Comparison of ENCODE assay signal across 8 mouse cellular contexts in the genomic region with DNA sequence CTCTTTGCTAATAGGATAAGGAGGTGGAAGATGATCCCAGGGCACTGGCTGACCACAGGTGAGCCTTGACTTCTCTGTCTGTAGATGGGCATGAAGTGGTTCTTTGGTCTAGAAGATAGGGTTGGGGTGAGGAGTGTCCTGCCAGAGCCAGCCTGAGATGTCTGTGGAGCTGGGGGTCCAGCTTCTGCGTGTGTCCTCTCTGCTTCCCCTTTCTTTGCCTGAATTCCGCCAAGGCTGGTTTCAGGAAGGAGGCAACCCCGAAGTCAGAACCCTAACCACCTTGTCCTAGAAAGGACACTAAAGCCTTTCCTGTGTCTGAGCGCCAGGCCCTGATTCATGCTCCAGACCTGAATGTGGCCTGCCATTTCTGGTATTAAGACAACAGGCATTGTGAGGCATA. TPM values are rescaled to one million over a fixed set of nuclear protein-coding genes. Genes with fewer than 3 reads are reported as not detected.
DNase-seq lines count a peak whose midpoint lies in the region; ATAC-seq and TF ChIP-seq lines count a peak whose summit lies in the region.

No protein-coding gene starts in this region.

- no peak overlapping the region for H3K4me3 ChIP-seq in heart, embryonic 13.5 days
- no peak overlapping the region for H3K4me3 ChIP-seq in heart, embryonic 12.5 days
- no peak overlapping the region for H3K4me3 ChIP-seq in liver, postnatal 0 days (ENCODE audit: low read depth, low read length)
- no peak overlapping the region for H3K4me3 ChIP-seq in liver, embryonic 11.5 days (ENCODE audit: low read depth, low read length)
- H3K4me3 ChIP-seq in embryonic facial prominence, embryonic 13.5 days, result no peak overlapping the region
- H3K4me3 ChIP-seq in olfactory bulb, adult 2 months (ENCODE audit: insufficient read depth, low read depth, low read length), result no peak overlapping the region

- no peaks in the 10 kb centered on the region for H3K9me3 ChIP-seq in heart, embryonic 13.5 days
- H3K9me3 ChIP-seq in heart, embryonic 12.5 days (replicated peaks), result no peaks in the 10 kb centered on the region
- no peaks in the 10 kb centered on the region for H3K9me3 ChIP-seq in liver, postnatal 0 days (ENCODE audit: low read length)
- no peaks in the 10 kb centered on the region for H3K9me3 ChIP-seq in liver, embryonic 11.5 days (ENCODE audit: control insufficient read depth, low read length)
- no peaks in the 10 kb centered on the region for H3K9me3 ChIP-seq in embryonic facial prominence, embryonic 13.5 days

- WGBS in heart, embryonic 13.5 days, result 85% methylated on average over 4 of the region's 4 CpGs
- 88% methylated on average over 4 of the region's 4 CpGs for WGBS in heart, embryonic 12.5 days
- WGBS in liver, postnatal 0 days (ENCODE audit: insufficient replicate concordance), result 56% methylated on average over 4 of the region's 4 CpGs
- WGBS in liver, embryonic 11.5 days, result 69% methylated on average over 4 of the region's 4 CpGs
- 87% methylated on average over 4 of the region's 4 CpGs for WGBS in embryonic facial prominence, embryonic 13.5 days
- 97% methylated on average over 4 of the region's 4 CpGs for WGBS in olfactory bulb, adult 2 months

- no peak for ATAC-seq in heart, embryonic 13.5 days (ENCODE audit: extremely low read depth, insufficient number of reproducible peaks, low FRiP score, low TSS enrichment)
- no peak for ATAC-seq in heart, embryonic 12.5 days (ENCODE audit: insufficient number of reproducible peaks, low FRiP score)
- ATAC-seq in liver, postnatal 0 days, result no peak
- ATAC-seq in liver, embryonic 11.5 days (replicated peaks; ENCODE audit: low FRiP score), result no peak
- ATAC-seq in embryonic facial prominence, embryonic 13.5 days (ENCODE audit: insufficient number of reproducible peaks, insufficient read depth, low FRiP score, low TSS enrichment, low read depth), result no peak
- no peak for ATAC-seq in erythroblast, adult 5-6 weeks (replicated peaks; ENCODE audit: low FRiP score, poor library complexity, severe bottlenecking)

- TF ChIP-seq POLR2A in olfactory bulb, adult 2 months (IDR thresholded peaks at IDR 0.05; ENCODE audit: insufficient read depth, low read depth, low read length), result no peak

- TF ChIP-seq EP300 in liver, postnatal 0 days (IDR thresholded peaks at IDR 0.05; ENCODE audit: low read depth), result no peak

- H3K36me3 ChIP-seq in heart, embryonic 13.5 days, result no peaks in the 10 kb centered on the region
- H3K36me3 ChIP-seq in heart, embryonic 12.5 days, result no peaks in the 10 kb centered on the region
- H3K36me3 ChIP-seq in liver, postnatal 0 days (replicated peaks; ENCODE audit: insufficient read depth, low read length), result no peaks in the 10 kb centered on the region
- no peaks in the 10 kb centered on the region for H3K36me3 ChIP-seq in liver, embryonic 11.5 days (ENCODE audit: control insufficient read depth, insufficient read depth, low read length)
- no peaks in the 10 kb centered on the region for H3K36me3 ChIP-seq in embryonic facial prominence, embryonic 13.5 days

- no peaks in the 10 kb centered on the region for H3K27me3 ChIP-seq in heart, embryonic 13.5 days (replicated peaks)
- no peaks in the 10 kb centered on the region for H3K27me3 ChIP-seq in heart, embryonic 12.5 days (replicated peaks)
- H3K27me3 ChIP-seq in liver, postnatal 0 days (ENCODE audit: insufficient read depth, low read length), result no peaks in the 10 kb centered on the region
- no peaks in the 10 kb centered on the region for H3K27me3 ChIP-seq in liver, embryonic 11.5 days (replicated peaks; ENCODE audit: control insufficient read depth, insufficient read depth, low read length)
- H3K27me3 ChIP-seq in embryonic facial prominence, embryonic 13.5 days, result no peaks in the 10 kb centered on the region

- no peak overlapping the region for H3K9ac ChIP-seq in heart, embryonic 13.5 days
- no peak overlapping the region for H3K9ac ChIP-seq in heart, embryonic 12.5 days
- no peak overlapping the region for H3K9ac ChIP-seq in liver, postnatal 0 days (replicated peaks)
- H3K9ac ChIP-seq in liver, embryonic 11.5 days (ENCODE audit: low read depth, low read length), result no peak overlapping the region
- H3K9ac ChIP-seq in embryonic facial prominence, embryonic 13.5 days, result no peak overlapping the region

- no peak for DNase-seq in liver, postnatal 0 days
- no peak for DNase-seq in liver, embryonic 11.5 days (ENCODE audit: low spot score)
- no peak for DNase-seq in frontal cortex, adult 2 months (ENCODE audit: extremely low spot score in 1 of 2, low spot score in 1 of 2)

- no peak overlapping the region for H3K4me2 ChIP-seq in heart, embryonic 13.5 days
- no peak overlapping the region for H3K4me2 ChIP-seq in heart, embryonic 12.5 days
- H3K4me2 ChIP-seq in liver, postnatal 0 days (ENCODE audit: low read depth, low read length), result no peak overlapping the region
- H3K4me2 ChIP-seq in liver, embryonic 11.5 days, result no peak overlapping the region
- H3K4me2 ChIP-seq in embryonic facial prominence, embryonic 13.5 days, result no peak overlapping the region

- peaks cover 54% of the 10 kb centered on the region for H3K4me1 ChIP-seq in heart, embryonic 13.5 days
- H3K4me1 ChIP-seq in heart, embryonic 12.5 days (replicated peaks), result peaks cover 49% of the 10 kb centered on the region
- peaks cover 35% of the 10 kb centered on the region for H3K4me1 ChIP-seq in liver, postnatal 0 days (ENCODE audit: insufficient read depth)
- peaks cover 13% of the 10 kb centered on the region for H3K4me1 ChIP-seq in liver, embryonic 11.5 days (replicated peaks; ENCODE audit: control insufficient read depth, insufficient read depth, low read length)
- peaks cover 40% of the 10 kb centered on the region for H3K4me1 ChIP-seq in embryonic facial prominence, embryonic 13.5 days
- peaks cover 29% of the 10 kb centered on the region for H3K4me1 ChIP-seq in olfactory bulb, adult 2 months (ENCODE audit: control insufficient read depth, insufficient read depth, low read length)

- H3K27ac ChIP-seq in heart, embryonic 13.5 days (replicated peaks), result peak overlapping the region; percentile 80
- no peak overlapping the region for H3K27ac ChIP-seq in heart, embryonic 12.5 days (ENCODE audit: poor library complexity, severe bottlenecking)
- H3K27ac ChIP-seq in liver, postnatal 0 days (ENCODE audit: low read depth), result peak overlapping the region; percentile 69; the same call in 1 of the 2 replicates
- no peak overlapping the region for H3K27ac ChIP-seq in liver, embryonic 11.5 days (ENCODE audit: low read depth, low read length)
- peak overlapping the region; percentile 66 for H3K27ac ChIP-seq in embryonic facial prominence, embryonic 13.5 days
- H3K27ac ChIP-seq in olfactory bulb, adult 2 months (ENCODE audit: insufficient read depth, low read depth, low read length), result peak overlapping the region; percentile 60

- no peak for TF ChIP-seq CTCF in liver, postnatal 0 days (IDR thresholded peaks at IDR 0.05; ENCODE audit: low read depth)
- TF ChIP-seq CTCF in olfactory bulb, adult 2 months (IDR thresholded peaks at IDR 0.05; ENCODE audit: insufficient read depth, low read depth, low read length), result no peak

RNA-seq across cellular contexts. Expression of a gene that starts 48.8 kb away (rescaled TPM):
- polyA plus RNA-seq in heart, embryonic 13.5 days (2015; fragmentation: Nextera tagmentation; extraction: Ambion mirVana), result 40.1 and 40.3 TPM in 2 replicates
- 38.7 and 39.4 TPM in 2 replicates for polyA plus RNA-seq in heart, embryonic 12.5 days (2016; fragmentation: Nextera tagmentation; extraction: Ambion mirVana)
- polyA plus RNA-seq in liver, postnatal 0 days (2015; fragmentation: Nextera tagmentation; extraction: Ambion mirVana), result 4.8 and 5.0 TPM in 2 replicates
- polyA plus RNA-seq in liver, embryonic 11.5 days (2014; fragmentation: Nextera tagmentation; extraction: Ambion mirVana), result 17.0 and 18.0 TPM in 2 replicates
- 50.7 and 51.1 TPM in 2 replicates for polyA plus RNA-seq in embryonic facial prominence, embryonic 13.5 days (2015; fragmentation: Nextera tagmentation; extraction: Ambion mirVana)
- polyA plus RNA-seq in olfactory bulb, adult 2 months (2012; ENCODE audit: insufficient read depth, insufficient read length, low replicate concordance, missing spikeins), result 106 TPM in 1 of 2 replicates, not detected in the other
- polyA plus RNA-seq in frontal cortex, adult 2 months (2012; rRNA removed), result 201 and 227 TPM in 2 replicates
- total RNA-seq in erythroblast, adult 5-6 weeks (2015; ENCODE audit: low replicate concordance), result 0.77 and 1.7 TPM in 2 replicates
- 1.2 and 1.5 TPM in 2 replicates for total RNA-seq in erythroblast, adult 5-6 weeks (2017; ENCODE audit: low replicate concordance)

RNA-seq across cellular contexts. Expression of a gene that starts 54.0 kb away (rescaled TPM):
- polyA plus RNA-seq in heart, embryonic 13.5 days (2015; fragmentation: Nextera tagmentation; extraction: Ambion mirVana), result 66.2 and 70.0 TPM in 2 replicates
- 63.6 and 64.5 TPM in 2 replicates for polyA plus RNA-seq in heart, embryonic 12.5 days (2016; fragmentation: Nextera tagmentation; extraction: Ambion mirVana)
- polyA plus RNA-seq in liver, postnatal 0 days (2015; fragmentation: Nextera tagmentation; extraction: Ambion mirVana), result 77.3 and 79.2 TPM in 2 replicates
- polyA plus RNA-seq in liver, embryonic 11.5 days (2014; fragmentation: Nextera tagmentation; extraction: Ambion mirVana), result 53.6 and 56.0 TPM in 2 replicates
- polyA plus RNA-seq in embryonic facial prominence, embryonic 13.5 days (2015; fragmentation: Nextera tagmentation; extraction: Ambion mirVana), result 111 and 120 TPM in 2 replicates
- not detected in 2 replicates for polyA plus RNA-seq in olfactory bulb, adult 2 months (2012; ENCODE audit: insufficient read depth, insufficient read length, low replicate concordance, missing spikeins)
- polyA plus RNA-seq in frontal cortex, adult 2 months (2012; rRNA removed), result 47.6 and 49.6 TPM in 2 replicates
- 24.7 and 34.0 TPM in 2 replicates for total RNA-seq in erythroblast, adult 5-6 weeks (2015; ENCODE audit: low replicate concordance)
- 10.0 and 11.2 TPM in 2 replicates for total RNA-seq in erythroblast, adult 5-6 weeks (2017; ENCODE audit: low replicate concordance)

Comparison
In these comparisons a context has a peak if more than half of its experiments do, and no peak if none do; other contexts are left out.
1. H3K27ac ChIP-seq: peak in heart, embryonic 13.5 days (single experiment), liver, postnatal 0 days (single experiment), embryonic facial prominence, embryonic 13.5 days (single experiment) and olfactory bulb, adult 2 months (single experiment); none in heart, embryonic 12.5 days (single experiment) and liver, embryonic 11.5 days (single experiment).